Mouse (Mus musculus) embryonic facial prominence, embryonic 12.5 days (tissue): ENCODE data around the gene 1700001L19Rik. TPM values are rescaled to one million over a fixed set of nuclear protein-coding genes. Genes with fewer than 3 reads are reported as not detected.

Source experiments
- ATAC-seq: fragments of 200-750 bp; cut with Nextera tagmentation; 2 replicates; pipeline ENCODE4 v1.8.0; 2017; ENCODE audit not compliant: insufficient number of reproducible peaks, insufficient read depth, low FRiP score, low TSS enrichment
- H3K27ac ChIP-seq: fragments of 300-500 bp; sonication (generic); 2 replicates; pipeline ENCODE4 v1.5.1; 2016; ENCODE audit warnings: mild to moderate bottlenecking
- H3K27me3 ChIP-seq: fragments of 300-500 bp; sonication (generic); 2 replicates; pipeline ENCODE4 v1.6.1; 2016; ENCODE audit warnings: mild to moderate bottlenecking, moderate library complexity
- H3K36me3 ChIP-seq: fragments of 300-500 bp; sonication (generic); 2 replicates; pipeline ENCODE4 v1.6.1; 2016; ENCODE audit warnings: mild to moderate bottlenecking
- H3K4me1 ChIP-seq: fragments of 300-500 bp; sonication (generic); 2 replicates; pipeline ENCODE4 v1.6.1; 2016
- H3K4me2 ChIP-seq: fragments of 300-500 bp; sonication (generic); replicated peaks from 2 replicates; pipeline ENCODE4 v1.6.1; 2016; ENCODE audit warnings: mild to moderate bottlenecking, moderate library complexity
- H3K4me3 ChIP-seq: fragments of 300-500 bp; sonication (generic); 2 replicates; pipeline ENCODE4 v1.5.1; 2016; ENCODE audit warnings: mild to moderate bottlenecking
- H3K9ac ChIP-seq: fragments of 300-500 bp; sonication (generic); 2 replicates; pipeline ENCODE4 v1.6.1; 2016; ENCODE audit warnings: mild to moderate bottlenecking, moderate library complexity
- H3K9me3 ChIP-seq: fragments of 300-500 bp; sonication (generic); 2 replicates; pipeline ENCODE4 v1.6.1; 2016; ENCODE audit warnings: mild to moderate bottlenecking, moderate library complexity
- WGBS: fragments of 180-500 bp; shearing (Covaris S2); methylation state at CpG from one replicate; pipeline ENCODE4 v1.1.7; 2016; 5-methylcytosine and 5-hydroxymethylcytosine counted together
- polyA plus RNA-seq: library from polyadenylated mRNA; unstranded; fragments of >200 nt; fragmentation: Nextera tagmentation; extraction: Ambion mirVana; gene quantifications from 2 replicates; pipeline ENCODE4 v1.2.1, GENCODE M21; 2016

The 1700001L19Rik gene
- polyA plus RNA-seq, 1 experiment from 2014 or later: 1.2 TPM

DNA sequence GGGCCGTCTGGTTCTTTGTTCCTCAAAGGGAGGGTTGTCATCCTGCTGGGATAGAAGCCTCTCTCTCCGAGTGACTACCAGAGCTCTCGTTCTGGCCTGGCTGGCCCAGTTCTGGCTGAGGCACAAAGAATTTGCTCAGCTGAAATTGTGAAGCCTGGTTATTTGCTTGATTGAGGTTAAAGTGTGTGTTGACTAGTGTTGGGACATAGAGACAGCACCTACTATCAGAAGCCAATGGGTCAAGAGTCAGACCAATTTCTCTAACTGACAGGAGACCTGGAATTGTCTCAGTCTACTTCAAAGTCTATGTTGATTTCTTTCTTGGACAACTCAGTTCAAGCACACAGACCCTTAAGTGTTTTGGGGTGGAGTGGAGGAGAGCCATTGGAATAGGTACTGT, 29.8 kb downstream of the 1700001L19Rik start:
- Histone ChIP-seq H3K9me3 (no peaks in the 10 kb centered on the region), H3K36me3 (no peaks in the 10 kb centered on the region), H3K4me2 (no peak overlapping the region), H3K9ac (no peak overlapping the region), H3K4me1 (no peaks in the 10 kb centered on the region), H3K4me3 (no peak overlapping the region), H3K27ac (no peak overlapping the region), H3K27me3 (no peaks in the 10 kb centered on the region)
- no peak for ATAC-seq
- WGBS: 72% methylated on average over 3 of the region's 3 CpGs

DNA sequence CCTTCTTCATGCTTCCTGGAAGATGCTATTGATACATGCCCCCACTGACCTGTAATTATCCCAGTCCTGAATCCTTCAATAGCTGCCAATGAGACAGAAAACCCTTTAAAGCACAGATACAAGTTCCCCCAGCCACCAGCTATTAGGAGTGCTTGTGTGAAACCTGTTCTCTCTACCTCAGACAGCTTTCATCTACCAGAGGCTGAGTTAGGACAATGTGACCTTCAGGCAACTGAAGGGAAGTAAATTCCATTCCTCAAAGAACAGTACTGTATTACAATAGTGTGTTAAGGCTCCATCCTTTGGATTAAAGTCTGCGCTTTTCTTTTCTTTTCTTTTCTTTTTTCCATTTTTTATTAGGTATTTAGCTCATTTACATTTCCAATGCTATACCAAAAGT, 45.6 kb downstream of the 1700001L19Rik start:
- Histone ChIP-seq H3K9ac (no peak overlapping the region), H3K36me3 (no peaks in the 10 kb centered on the region), H3K4me1 (no peaks in the 10 kb centered on the region), H3K27me3 (no peaks in the 10 kb centered on the region), H3K27ac (no peak overlapping the region), H3K9me3 (no peaks in the 10 kb centered on the region), H3K4me2 (no peak overlapping the region), H3K4me3 (no peak overlapping the region)
- WGBS: 89% methylated on average over 1 of the region's 1 CpGs
- ATAC-seq: no peak

Other genes with a start within 250 kb of the 1700001L19Rik start
- 18.7 and 22.9 TPM in 2 replicates for gene Mtrr, start 15.3 kb upstream of the 1700001L19Rik start, polyA plus RNA-seq
- 36.8 and 37.4 TPM in 2 replicates for gene Fastkd3, start 15.2 kb upstream of the 1700001L19Rik start, polyA plus RNA-seq